Mouse (Mus musculus) lung, postnatal 0 days (tissue): Measurements from ENCODE around the gene Usp20. TPM values are rescaled to one million over a fixed set of nuclear protein-coding genes. Genes with fewer than 3 reads are reported as not detected.
"Not testable (repeated sequence)": the region's sequence is repeated elsewhere in the genome, so short reads cannot be mapped to it uniquely, and the experiment has no call there.

Source experiments
- ATAC-seq: fragments of 200-750 bp; cut with Nextera tagmentation; 2 replicates; pipeline ENCODE4 v1.8.0; 2017; ENCODE audit warnings: moderate library complexity
- DNase-seq: peaks from one replicate; pipeline ENCODE4 v3.0.0-alpha.2; 2016; ENCODE audit warnings: low spot score
- H3K27ac ChIP-seq: fragments of 300-500 bp; sonication (generic); 2 replicates; pipeline ENCODE4 v1.5.1; 2014; ENCODE audit warnings: antibody characterized with exemption, mild to moderate bottlenecking, low read length, mixed read lengths
- H3K27me3 ChIP-seq: fragments of 300-500 bp; sonication (generic); replicated peaks from 2 replicates; pipeline ENCODE4 v1.6.1; 2014; ENCODE audit warnings: low read length, mixed read lengths; ENCODE audit not compliant: insufficient read depth
- H3K36me3 ChIP-seq: fragments of 300-500 bp; sonication (generic); 2 replicates; pipeline ENCODE4 v1.6.1; 2014; ENCODE audit warnings: low read length, mixed read lengths; ENCODE audit not compliant: insufficient read depth
- H3K4me1 ChIP-seq: fragments of 300-500 bp; sonication (generic); 2 replicates; pipeline ENCODE4 v1.6.1; 2014; ENCODE audit warnings: antibody characterized with exemption, low read depth, low read length, mixed read lengths; ENCODE audit not compliant: insufficient read depth
- H3K4me2 ChIP-seq: fragments of 300-500 bp; sonication (generic); replicated peaks from 2 replicates; pipeline ENCODE4 v1.6.1; 2014; ENCODE audit warnings: low read depth, mild to moderate bottlenecking, low read length, moderate library complexity, mixed read lengths
- H3K4me3 ChIP-seq: fragments of 300-500 bp; sonication (generic); 2 replicates; pipeline ENCODE4 v1.5.1; 2014; ENCODE audit warnings: low read depth, low read length
- H3K9ac ChIP-seq: fragments of 300-500 bp; sonication (generic); replicated peaks from 2 replicates; pipeline ENCODE4 v1.6.1; 2014; ENCODE audit warnings: low read depth, mild to moderate bottlenecking
- H3K9me3 ChIP-seq: fragments of 300-500 bp; sonication (generic); 2 replicates; pipeline ENCODE4 v1.6.1; 2016; ENCODE audit warnings: low read length, mixed read lengths
- CTCF ChIP-seq: IDR thresholded peaks from 2 replicates; pipeline ENCODE4 v1.5.1; 2016; ENCODE audit warnings: antibody characterized with exemption, mild to moderate bottlenecking
- EP300 ChIP-seq: IDR thresholded peaks from 2 replicates; pipeline ENCODE4 v1.6.1; 2016; ENCODE audit warnings: antibody characterized with exemption, mild to moderate bottlenecking, control low read depth
- WGBS: fragments of 180-500 bp; shearing (Covaris S2); extraction: QIAGEN DNeasy Blood & Tissue Kit; methylation state at CpG from one replicate; pipeline ENCODE4 v1.1.7; 2014; 5-methylcytosine and 5-hydroxymethylcytosine counted together
- polyA plus RNA-seq: library from polyadenylated mRNA; unstranded; fragments of >200 nt; fragmentation: Nextera tagmentation; extraction: Ambion mirVana; gene quantifications from 2 replicates; pipeline ENCODE4 v1.2.1, GENCODE M21; 2015

Usp20 gene
- polyA plus RNA-seq, 1 experiment from 2014 or later, result 8.4 TPM

DNA sequence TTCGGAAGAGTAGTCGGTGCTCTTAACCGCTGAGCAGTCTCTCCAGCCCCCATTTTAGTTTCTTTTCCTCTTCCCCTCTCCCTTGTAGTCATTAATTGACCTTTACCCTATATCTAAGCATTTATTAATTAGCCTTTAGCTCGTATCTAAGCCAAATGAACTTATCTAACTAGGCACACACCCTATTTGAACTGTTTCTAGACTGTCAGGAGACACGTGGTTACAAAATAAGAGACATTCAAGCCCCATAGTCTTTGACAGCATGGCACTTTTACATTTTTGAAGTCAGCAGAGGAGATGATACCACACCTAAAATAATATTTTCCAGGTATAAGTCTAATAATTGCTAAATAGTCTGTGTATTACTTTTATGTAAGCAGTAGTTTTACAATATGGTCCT, 40.5 kb upstream of the Usp20 start:
- no peaks in the 10 kb centered on the region for H3K9me3 ChIP-seq
- 81% methylated on average over 5 of the region's 5 CpGs for WGBS
- no peak for TF ChIP-seq EP300
- no peak for TF ChIP-seq CTCF
- ATAC-seq, result no peak
- H3K4me1 ChIP-seq, result no peaks in the 10 kb centered on the region
- DNase-seq, result no peak
- H3K4me2 ChIP-seq, result no peak overlapping the region
- H3K27me3 ChIP-seq, result no peaks in the 10 kb centered on the region
- H3K36me3 ChIP-seq, result no peaks in the 10 kb centered on the region
- no peak overlapping the region for H3K27ac ChIP-seq
- no peak overlapping the region for H3K4me3 ChIP-seq
- no peak overlapping the region for H3K9ac ChIP-seq

DNA sequence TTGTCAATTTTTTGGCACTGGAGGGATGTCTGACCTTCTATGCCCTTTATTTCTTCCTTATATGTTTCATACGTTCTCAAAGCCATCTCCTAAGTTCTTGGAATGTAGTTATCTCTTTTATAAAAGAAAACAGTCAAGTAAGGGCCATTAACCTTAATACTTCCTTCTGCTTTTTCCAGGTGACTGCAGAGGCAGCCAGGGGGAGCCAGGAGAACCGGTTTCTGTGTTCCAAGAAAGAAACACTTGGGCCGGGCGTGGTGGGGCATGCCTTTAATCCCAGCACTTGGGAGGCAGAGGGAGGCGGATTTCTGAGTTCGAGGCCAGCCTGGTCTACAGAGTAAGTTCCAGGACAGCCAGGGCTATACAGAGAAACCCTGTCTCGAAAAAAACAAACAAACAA, 40.0 kb upstream of the Usp20 start:
- not testable (repeated sequence) for H3K9me3 ChIP-seq, H3K27ac ChIP-seq, H3K4me3 ChIP-seq, H3K4me2 ChIP-seq, H3K36me3 ChIP-seq, DNase-seq, H3K27me3 ChIP-seq, ATAC-seq, H3K4me1 ChIP-seq, H3K9ac ChIP-seq
- TF ChIP-seq CTCF, result peak; percentile 28; the same call in 1 of the 2 replicates
- WGBS, result 34% methylated on average over 7 of the region's 7 CpGs

- no peaks in the 10 kb centered on the region for H3K36me3 ChIP-seq
- no peaks in the 10 kb centered on the region for H3K9me3 ChIP-seq
- DNase-seq, result peak; percentile 95
- no peaks in the 10 kb centered on the region for H3K4me1 ChIP-seq
- no peaks in the 10 kb centered on the region for H3K27me3 ChIP-seq
- H3K9ac ChIP-seq, result no peak overlapping the region
- H3K27ac ChIP-seq, result no peak overlapping the region
- peak; percentile 86 for ATAC-seq
- 17% methylated on average over 16 of the region's 16 CpGs for WGBS
- H3K4me2 ChIP-seq, result peak overlapping the region; percentile 52
- H3K4me3 ChIP-seq, result peak overlapping the region; percentile 40
- TF ChIP-seq EP300 (no peak), CTCF (peak; percentile 95)
These were observed 39.5 kb upstream of the Usp20 start for GRCm38 (mm10) chr2:30942603-30943011.

DNA sequence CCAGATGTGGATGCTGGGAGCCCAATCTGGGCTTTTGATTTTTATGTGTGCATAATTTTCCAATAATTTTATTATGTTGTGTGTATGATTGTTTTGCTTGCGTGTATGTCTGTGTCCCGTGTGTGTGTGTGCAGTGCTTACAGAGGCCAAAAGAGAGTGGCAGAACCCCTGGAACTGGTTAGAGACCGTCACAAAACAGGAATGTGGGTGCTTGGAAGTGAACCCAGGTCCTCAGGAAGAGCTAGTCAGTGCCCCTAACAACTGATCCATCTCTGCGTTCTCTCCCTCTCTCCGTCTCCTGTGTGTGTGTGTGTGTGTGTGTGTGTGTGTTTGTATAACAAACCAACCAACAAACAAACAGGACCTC, 29.6 kb upstream of the Usp20 start:
- H3K9ac ChIP-seq, result peak overlapping the region; percentile 75; the same call in 1 of the 2 replicates
- TF ChIP-seq EP300, result no peak
- no peak for TF ChIP-seq CTCF
- H3K9me3 ChIP-seq, result no peaks in the 10 kb centered on the region
- H3K27me3 ChIP-seq, result no peaks in the 10 kb centered on the region
- peaks cover 13% of the 10 kb centered on the region for H3K4me1 ChIP-seq
- H3K27ac ChIP-seq, result peak overlapping the region; percentile 85; the same call in 1 of the 2 replicates
- WGBS, result 21% methylated on average over 5 of the region's 5 CpGs
- ATAC-seq (no peak), DNase-seq (no peak)
- H3K36me3 ChIP-seq, result peaks cover 13% of the 10 kb centered on the region; the same call in 1 of the 2 replicates
- H3K4me2 ChIP-seq, result peak overlapping the region; percentile 95
- H3K4me3 ChIP-seq, result peak overlapping the region; percentile 71

DNA sequence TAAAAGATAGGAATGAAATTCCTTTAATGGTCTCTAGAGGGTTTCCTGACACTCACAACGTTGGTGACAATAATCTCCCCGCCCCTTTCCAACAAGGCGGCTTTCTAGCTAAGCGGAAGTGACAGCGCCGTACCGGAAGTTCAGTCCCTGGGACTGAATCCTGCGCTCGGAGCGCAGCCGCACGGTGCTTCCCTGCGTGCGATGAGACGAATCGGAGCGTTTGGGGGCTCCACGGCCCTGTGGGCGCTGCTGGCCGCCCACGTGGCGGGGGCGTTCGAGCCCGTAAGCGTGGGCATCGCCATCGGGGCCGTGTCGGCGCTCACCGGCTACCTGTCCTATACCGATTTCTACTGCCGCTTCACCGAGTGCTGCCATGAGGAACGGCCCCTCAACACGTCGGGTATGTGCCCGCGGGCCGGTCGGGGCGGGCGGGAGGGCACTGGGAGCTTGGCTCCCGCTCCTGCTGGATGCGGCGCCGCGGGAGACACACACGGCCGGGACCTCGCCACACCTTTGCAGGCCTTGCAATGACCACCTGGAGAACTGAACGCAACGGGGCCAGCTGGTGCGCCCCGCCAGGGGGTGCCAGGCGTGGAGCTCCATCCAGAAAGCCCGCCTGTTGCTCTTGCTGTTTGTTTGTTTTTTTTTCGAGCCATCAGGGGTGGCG, 29.1 kb upstream of the Usp20 start, which contains the start of gene Tor1b:
Gene Tor1b (plus strand): TSS at position 136 of the 667 bp plus-strand sequence.
- Histone ChIP-seq H3K9me3 (no peaks in the 10 kb centered on the region), H3K27ac (peak within 1 kb of the TSS; percentile 85), H3K4me3 (peak within 1 kb of the TSS; percentile 71), H3K4me1 (peaks cover 13% of the 10 kb centered on the region), H3K9ac (peak within 1 kb of the TSS; percentile 75), H3K27me3 (no peaks in the 10 kb centered on the region), H3K4me2 (peak within 1 kb of the TSS; percentile 95), H3K36me3 (peaks cover 18% of the 10 kb centered on the region; the same call in 1 of the 2 replicates)
- DNase-seq (peak; percentile 96), ATAC-seq (peak; percentile 95)
- WGBS, result under 1% methylated on average over 50 of the region's 60 CpGs
- no peak for TF ChIP-seq EP300
- TF ChIP-seq CTCF, result peak; percentile 54

- no peak overlapping the region for H3K9ac ChIP-seq
- WGBS, result 43% methylated on average over 6 of the region's 6 CpGs
- ATAC-seq (no peak), DNase-seq (no peak)
- H3K4me3 ChIP-seq, result no peak overlapping the region
- H3K36me3 ChIP-seq, result peaks cover 24% of the 10 kb centered on the region; the same call in 1 of the 2 replicates
- no peaks in the 10 kb centered on the region for H3K27me3 ChIP-seq
- TF ChIP-seq CTCF, result peak; percentile 30; the same call in 1 of the 2 replicates
- no peak for TF ChIP-seq EP300
- no peaks in the 10 kb centered on the region for H3K9me3 ChIP-seq
- H3K27ac ChIP-seq, result no peak overlapping the region
- no peak overlapping the region for H3K4me2 ChIP-seq
- peaks cover 13% of the 10 kb centered on the region for H3K4me1 ChIP-seq
These were observed 27.3 kb upstream of the Usp20 start for GRCm38 (mm10) chr2:30954797-30955196.
